Mouse (Mus musculus): ENCODE measurements around the gene Slc43a2. TPM values are rescaled to one million over a fixed set of nuclear protein-coding genes. Genes with fewer than 3 reads are reported as not detected.

Slc43a2 gene
- 5.1 TPM for polyA plus RNA-seq (2015; fragmentation: Illumina TruSeq; extraction: RNeasy Lipid Tissue Mini Kit (QIAGEN cat#74804); ENCODE audit: insufficient read depth, low read depth, low replicate concordance)

GRCm38 (mm10) chr11:75531469-75532242, at the start of gene Slc43a2:
Slc43a2 (plus strand) TSS chr11:75531694.

DNA sequence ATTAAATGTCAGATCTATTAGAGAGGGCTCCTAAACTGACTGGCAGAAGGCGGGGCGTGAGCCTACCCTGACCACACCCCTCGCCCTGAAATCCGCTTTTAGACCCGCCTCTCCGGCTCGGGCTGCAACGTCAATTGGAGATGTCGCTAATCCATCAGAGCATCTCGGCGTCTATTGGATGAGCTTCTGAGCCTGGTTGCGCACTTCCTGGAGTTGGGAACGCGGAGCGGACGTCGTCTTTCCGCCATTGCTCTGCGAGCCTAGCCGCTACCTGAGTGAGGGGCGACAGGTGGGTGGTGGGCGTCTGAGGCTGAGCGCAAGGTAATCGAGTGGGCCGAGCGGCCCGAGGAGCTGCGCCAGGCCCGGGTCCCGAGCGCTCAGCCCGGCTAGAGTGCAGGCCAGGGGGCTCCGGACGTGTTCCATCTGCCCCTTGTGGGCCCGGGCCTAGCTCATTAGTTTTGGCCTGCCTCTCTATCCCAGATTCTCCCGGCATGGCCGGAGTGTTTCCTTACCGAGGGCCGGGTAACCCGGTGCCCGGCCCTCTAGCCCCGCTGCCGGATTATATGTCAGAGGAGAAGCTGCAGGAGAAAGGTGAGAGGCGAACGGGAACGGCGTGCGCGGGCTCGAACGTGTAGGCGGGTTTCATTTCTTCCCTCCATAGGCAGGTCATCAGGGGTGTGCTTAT, 44.8 kb upstream of the Slc43a2 start, which contains the start of gene Prpf8:
Prpf8 (plus strand) TSS at position 216 of the 685 bp plus-strand sequence.

GRCm38 (mm10) chr11:75509741-75510626, 21.5 kb upstream of the Slc43a2 start, which contains the start of gene Rilp:
Rilp (plus strand) TSS chr11:75510094.

DNA sequence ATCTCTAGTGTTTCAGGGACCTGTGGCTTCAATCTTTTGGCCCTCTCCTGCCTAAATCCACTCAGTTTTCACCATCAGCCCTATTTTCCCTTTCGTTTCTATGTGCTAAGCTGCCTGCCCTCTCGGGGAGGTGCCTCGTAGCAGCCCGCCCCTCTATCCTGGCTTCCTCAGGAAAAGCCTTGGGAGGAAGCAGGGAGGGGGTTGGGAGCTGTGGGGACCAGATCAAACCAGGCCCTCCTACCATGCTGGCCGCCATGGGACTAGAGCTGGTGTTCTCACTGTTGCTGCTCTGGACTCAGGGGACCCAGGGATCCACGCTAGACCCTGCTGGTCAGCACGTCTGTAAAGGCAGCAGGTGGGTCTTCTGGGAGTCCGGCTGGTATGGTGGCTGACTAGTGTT, 18.2 kb upstream of the Slc43a2 start, which contains the start of gene Scarf1:
Scarf1 (plus strand) TSS at position 205 of the 400 bp plus-strand sequence.

GRCm38 (mm10) chr11:75587493-75588284, 56.2 kb downstream of the Slc43a2 start, which contains the start of gene Pitpna:
Pitpna (plus strand) TSS chr11:75588097.

Other genes with a start within 250 kb of the Slc43a2 start
- gene Rpa1, start 183.4 kb upstream of the Slc43a2 start, polyA plus RNA-seq (2015; fragmentation: Illumina TruSeq; extraction: RNeasy Lipid Tissue Mini Kit (QIAGEN cat#74804); ENCODE audit: insufficient read depth, low read depth, low replicate concordance): 5.0 TPM
- 1.5 TPM for gene Smyd4, start 183.3 kb upstream of the Slc43a2 start, polyA plus RNA-seq (2015; fragmentation: Illumina TruSeq; extraction: RNeasy Lipid Tissue Mini Kit (QIAGEN cat#74804); ENCODE audit: insufficient read depth, low read depth, low replicate concordance)
- gene Serpinf1, start 109.0 kb upstream of the Slc43a2 start, polyA plus RNA-seq (2015; fragmentation: Illumina TruSeq; extraction: RNeasy Lipid Tissue Mini Kit (QIAGEN cat#74804); ENCODE audit: insufficient read depth, low read depth, low replicate concordance): 27.5 TPM
- gene Serpinf2, start 92.1 kb upstream of the Slc43a2 start, polyA plus RNA-seq (2015; fragmentation: Illumina TruSeq; extraction: RNeasy Lipid Tissue Mini Kit (QIAGEN cat#74804); ENCODE audit: insufficient read depth, low read depth, low replicate concordance): 0.37 TPM
- 5.2 TPM for gene Wdr81, start 77.0 kb upstream of the Slc43a2 start, polyA plus RNA-seq (2015; fragmentation: Illumina TruSeq; extraction: RNeasy Lipid Tissue Mini Kit (QIAGEN cat#74804); ENCODE audit: insufficient read depth, low read depth, low replicate concordance)
- gene Tlcd2, start 70.0 kb upstream of the Slc43a2 start, polyA plus RNA-seq (2015; fragmentation: Illumina TruSeq; extraction: RNeasy Lipid Tissue Mini Kit (QIAGEN cat#74804); ENCODE audit: insufficient read depth, low read depth, low replicate concordance): 2.0 TPM
- 17.1 TPM for gene Prpf8, start 44.9 kb upstream of the Slc43a2 start, polyA plus RNA-seq (2015; fragmentation: Illumina TruSeq; extraction: RNeasy Lipid Tissue Mini Kit (QIAGEN cat#74804); ENCODE audit: insufficient read depth, low read depth, low replicate concordance)
- gene Rilp, start 21.6 kb upstream of the Slc43a2 start, polyA plus RNA-seq (2015; fragmentation: Illumina TruSeq; extraction: RNeasy Lipid Tissue Mini Kit (QIAGEN cat#74804); ENCODE audit: insufficient read depth, low read depth, low replicate concordance): 2.5 TPM
- 5.9 TPM for gene Scarf1, start 18.2 kb upstream of the Slc43a2 start, polyA plus RNA-seq (2015; fragmentation: Illumina TruSeq; extraction: RNeasy Lipid Tissue Mini Kit (QIAGEN cat#74804); ENCODE audit: insufficient read depth, low read depth, low replicate concordance)
- 16.2 TPM for gene Pitpna, start 56.4 kb downstream of the Slc43a2 start, polyA plus RNA-seq (2015; fragmentation: Illumina TruSeq; extraction: RNeasy Lipid Tissue Mini Kit (QIAGEN cat#74804); ENCODE audit: insufficient read depth, low read depth, low replicate concordance)
- 16.0 TPM for gene Inpp5k, start 99.3 kb downstream of the Slc43a2 start, polyA plus RNA-seq (2015; fragmentation: Illumina TruSeq; extraction: RNeasy Lipid Tissue Mini Kit (QIAGEN cat#74804); ENCODE audit: insufficient read depth, low read depth, low replicate concordance)
- 28.2 TPM for gene Myo1c, start 118.8 kb downstream of the Slc43a2 start, polyA plus RNA-seq (2015; fragmentation: Illumina TruSeq; extraction: RNeasy Lipid Tissue Mini Kit (QIAGEN cat#74804); ENCODE audit: insufficient read depth, low read depth, low replicate concordance)
- 16.0 TPM for gene Crk, start 147.6 kb downstream of the Slc43a2 start, polyA plus RNA-seq (2015; fragmentation: Illumina TruSeq; extraction: RNeasy Lipid Tissue Mini Kit (QIAGEN cat#74804); ENCODE audit: insufficient read depth, low read depth, low replicate concordance)
- 53.0 TPM for gene Ywhae, start 201.2 kb downstream of the Slc43a2 start, polyA plus RNA-seq (2015; fragmentation: Illumina TruSeq; extraction: RNeasy Lipid Tissue Mini Kit (QIAGEN cat#74804); ENCODE audit: insufficient read depth, low read depth, low replicate concordance)